Mouse (Mus musculus) MEL (cell line): ENCODE measurements around the gene Tmem174. TPM values are rescaled to one million over a fixed set of nuclear protein-coding genes. Genes with fewer than 3 reads are reported as not detected.

Source experiments
- DNase-seq: peaks from one replicate; pipeline ENCODE4 v3.0.0; 2011; ENCODE audit warnings: low read depth, low spot score
- H3K27ac ChIP-seq: 2 replicates; pipeline ENCODE4 v1.5.1; 2012; ENCODE audit warnings: low read depth, mild to moderate bottlenecking, control low read depth, low read length, moderate library complexity; ENCODE audit not compliant: control insufficient read depth
- H3K27me3 ChIP-seq, 2 experiments: fragments of 150-350 bp in 1 of 2; sonication (generic) in 1 of 2; 2 replicates each; pipeline ENCODE4 v1.6.1; 2012; ENCODE audit warnings: low read length in 2 of 2, mild to moderate bottlenecking in 2 of 2, improper control_type of control experiment in 1 of 2, moderate library complexity in 1 of 2; ENCODE audit not compliant: insufficient read depth in 2 of 2, control insufficient read depth in 1 of 2
- H3K36me3 ChIP-seq, 2 experiments: 2 replicates each; pipeline ENCODE4 v1.6.1; 2012 to 2014; ENCODE audit warnings: low read length in 2 of 2, improper control_type of control experiment in 1 of 2, inconsistent platforms in 1 of 2, mild to moderate bottlenecking in 1 of 2; ENCODE audit not compliant: insufficient read depth in 2 of 2, control insufficient read depth in 1 of 2
- H3K4me1 ChIP-seq, 2 experiments: fragments of 150-350 bp in 1 of 2; sonication (generic) in 1 of 2; 2 replicates each; pipeline ENCODE4 v1.6.1; 2012; ENCODE audit warnings: low read length in 2 of 2, improper control_type of control experiment in 1 of 2, mild to moderate bottlenecking in 1 of 2; ENCODE audit not compliant: insufficient read depth in 2 of 2, control insufficient read depth in 1 of 2
- H3K4me3 ChIP-seq, 2 experiments: fragments of 150-350 bp in 1 of 2; sonication (generic) in 1 of 2; 2 replicates each; pipeline ENCODE4 v1.5.1; 2012; ENCODE audit warnings: low read depth in 2 of 2, low read length in 2 of 2, mild to moderate bottlenecking in 2 of 2, moderate library complexity in 2 of 2, control low read depth in 1 of 2, improper control_type of control experiment in 1 of 2; ENCODE audit not compliant: control insufficient read depth in 1 of 2, insufficient read depth in 1 of 2
- H3K79me2 ChIP-seq: 2 replicates; pipeline ENCODE4 v1.6.1; 2012; ENCODE audit warnings: mild to moderate bottlenecking, low read length, moderate library complexity; ENCODE audit not compliant: control insufficient read depth, poor library complexity, insufficient read depth
- H3K9ac ChIP-seq: 2 replicates; pipeline ENCODE4 v1.6.1; 2012; ENCODE audit warnings: low read depth, mild to moderate bottlenecking, control low read depth, low read length, moderate library complexity; ENCODE audit not compliant: control insufficient read depth, poor library complexity, severe bottlenecking
- H3K9me3 ChIP-seq: fragments of 150-350 bp; sonication (generic); replicated peaks from 2 replicates; pipeline ENCODE4 v1.6.1; 2012; ENCODE audit warnings: mild to moderate bottlenecking, low read length, improper control_type of control experiment, moderate library complexity; ENCODE audit not compliant: insufficient read depth
- BHLHE40 ChIP-seq: IDR thresholded peaks from 2 replicates; pipeline ENCODE4 v1.6.1; 2012; ENCODE audit warnings: low read depth, mild to moderate bottlenecking, inconsistent platforms, low read length, improper control_type of control experiment, borderline replicate concordance
- CHD1 ChIP-seq: IDR thresholded peaks from 2 replicates; pipeline ENCODE4 v1.6.1; 2012; ENCODE audit warnings: low read depth, mild to moderate bottlenecking, inconsistent platforms, low read length, improper control_type of control experiment
- CTCF ChIP-seq, 3 experiments: IDR thresholded peaks in 2 of 3; conservative IDR thresholded peaks in 1 of 3; 2 replicates each; pipeline ENCODE4 v1.5.1; 2011 to 2012; ENCODE audit warnings: low read length in 3 of 3, low read depth in 2 of 3, mild to moderate bottlenecking in 2 of 3, improper control_type of control experiment in 1 of 3, inconsistent platforms in 1 of 3, mixed read lengths in 1 of 3, moderate library complexity in 1 of 3; ENCODE audit not compliant: control insufficient read depth in 1 of 3, insufficient read depth in 1 of 3, poor library complexity in 1 of 3, severe bottlenecking in 1 of 3
- GABPA ChIP-seq: IDR thresholded peaks from 2 replicates; pipeline ENCODE4 v1.6.1; 2012; ENCODE audit warnings: low read depth, mild to moderate bottlenecking, inconsistent platforms, low read length, improper control_type of control experiment, moderate library complexity
- HCFC1 ChIP-seq: IDR thresholded peaks from 2 replicates; pipeline ENCODE4 v1.6.1; 2012; ENCODE audit warnings: low read depth, mild to moderate bottlenecking, inconsistent platforms, low read length, improper control_type of control experiment, moderate library complexity
- JUND ChIP-seq: IDR thresholded peaks from 2 replicates; pipeline ENCODE4 v1.6.1; 2011; ENCODE audit warnings: low read depth, mild to moderate bottlenecking, improper control_type of control experiment, low read length
- KAT2A ChIP-seq: conservative IDR thresholded peaks from 2 replicates; pipeline ENCODE4 v1.6.1; 2012; ENCODE audit warnings: low read depth, low read length, improper control_type of control experiment, inconsistent platforms
- MAX ChIP-seq: IDR thresholded peaks from 2 replicates; pipeline ENCODE4 v1.6.1; 2011; ENCODE audit warnings: low read length, improper control_type of control experiment
- MAZ ChIP-seq: IDR thresholded peaks from 2 replicates; pipeline ENCODE4 v1.6.1; 2012; ENCODE audit warnings: low read depth, mild to moderate bottlenecking, inconsistent platforms, low read length, improper control_type of control experiment
- MEF2A ChIP-seq: IDR thresholded peaks from 2 replicates; pipeline ENCODE4 v1.6.1; 2014; ENCODE audit warnings: low read depth, mild to moderate bottlenecking, inconsistent platforms, low read length, improper control_type of control experiment; ENCODE audit not compliant: poor library complexity, insufficient replicate concordance, severe bottlenecking; ENCODE audit errors: extremely low read depth
- MXI1 ChIP-seq: IDR thresholded peaks from 2 replicates; pipeline ENCODE4 v1.6.1; 2011; ENCODE audit warnings: mild to moderate bottlenecking, low read depth, low read length, improper control_type of control experiment
- MYB ChIP-seq: IDR thresholded peaks from 2 replicates; pipeline ENCODE4 v1.6.1; 2011; ENCODE audit warnings: mild to moderate bottlenecking, low read depth, low read length, improper control_type of control experiment
- MYC ChIP-seq: IDR thresholded peaks from 2 replicates; pipeline ENCODE4 v1.6.1; 2011; ENCODE audit warnings: low read depth, mild to moderate bottlenecking, low read length, improper control_type of control experiment, moderate library complexity
- NELFE ChIP-seq: IDR thresholded peaks from 2 replicates; pipeline ENCODE4 v1.6.1; 2011; ENCODE audit warnings: low read depth, low read length, improper control_type of control experiment
- NRF1 ChIP-seq: IDR thresholded peaks from 2 replicates; pipeline ENCODE4 v1.6.1; 2014; ENCODE audit warnings: low read depth, mild to moderate bottlenecking, inconsistent platforms, low read length, improper control_type of control experiment, moderate library complexity; ENCODE audit not compliant: poor library complexity, insufficient read depth, severe bottlenecking
- RAD21 ChIP-seq: IDR thresholded peaks from 2 replicates; pipeline ENCODE4 v1.6.1; 2011; ENCODE audit warnings: mild to moderate bottlenecking, low read depth, low read length, improper control_type of control experiment
- RCOR1 ChIP-seq: IDR thresholded peaks from 2 replicates; pipeline ENCODE4 v1.6.1; 2012; ENCODE audit warnings: low read depth, mild to moderate bottlenecking, inconsistent platforms, low read length, improper control_type of control experiment
- SMC3 ChIP-seq: IDR thresholded peaks from 2 replicates; pipeline ENCODE4 v1.6.1; 2011; ENCODE audit warnings: low read depth, low read length, improper control_type of control experiment
- TAL1 ChIP-seq: IDR thresholded peaks from 2 replicates; pipeline ENCODE4 v1.6.1; 2012; ENCODE audit warnings: mild to moderate bottlenecking, inconsistent platforms, low read length, moderate library complexity, mixed read lengths
- TCF12 ChIP-seq: IDR thresholded peaks from 2 replicates; pipeline ENCODE4 v1.6.1; 2014; ENCODE audit warnings: low read depth, mild to moderate bottlenecking, inconsistent platforms, low read length, improper control_type of control experiment, moderate library complexity
- USF1 ChIP-seq: IDR thresholded peaks from 2 replicates; pipeline ENCODE4 v1.6.1; 2014; ENCODE audit warnings: low read depth, mild to moderate bottlenecking, inconsistent platforms, low read length, improper control_type of control experiment, moderate library complexity
- ZKSCAN1 ChIP-seq: IDR thresholded peaks from 2 replicates; pipeline ENCODE4 v1.6.1; 2012; ENCODE audit warnings: low read depth, mild to moderate bottlenecking, inconsistent platforms, low read length, improper control_type of control experiment, moderate library complexity
- ZMIZ1 ChIP-seq: IDR thresholded peaks from 2 replicates; pipeline ENCODE4 v1.6.1; 2012; ENCODE audit warnings: low read depth, mild to moderate bottlenecking, inconsistent platforms, low read length, improper control_type of control experiment, moderate library complexity
- polyA plus RNA-seq, 2 experiments: library from polyadenylated mRNA; stranded (reverse) in 1 of 2; unstranded in 1 of 2; fragments of >175 nt in 1 of 2; fragments of >200 nt in 1 of 2; gene quantifications; 2 replicates each; pipeline versions ENCODE4 v1.2.1 to v1.2.4; 2012; ENCODE audit warnings: low replicate concordance in 2 of 2, low read depth in 1 of 2; ENCODE audit not compliant: insufficient read length in 2 of 2, insufficient read depth in 1 of 2, missing spikeins in 1 of 2
- total RNA-seq: library from RNA; depleted of rRNA; stranded (reverse); fragments of 300-350 nt; gene quantifications from 2 replicates; pipeline ENCODE4 v1.2.3, GENCODE M21; 2012

The Tmem174 gene
- total and polyA plus RNA-seq, 3 experiments, result not detected

GRCm38 (mm10) chr13:98655346-98655745 is 18.1 kb upstream of the Tmem174 start:
- Histone ChIP-seq H3K36me3 (no peaks in the 10 kb centered on the region), H3K4me3 (no peak overlapping the region)
- no peak for DNase-seq

GRCm38 (mm10) chr13:98654129-98654939 is 17.1 kb upstream of the Tmem174 start:
- no peak for TF ChIP-seq BHLHE40
- TF ChIP-seq TAL1, result no peak
- no peak for TF ChIP-seq NRF1
- no peak for TF ChIP-seq HCFC1
- TF ChIP-seq SMC3, result no peak
- TF ChIP-seq MYC, result no peak
- no peak for TF ChIP-seq CTCF (IDR thresholded peaks at IDR 0.05 in 2 of 3, conservative IDR thresholded peaks at IDR 0.05 in 1 of 3; ENCODE audit: control insufficient read depth in 1 of 3, insufficient read depth in 1 of 3, low read depth in 2 of 3, low read length in 3 of 3, poor library complexity in 1 of 3, severe bottlenecking in 1 of 3)
- no peak overlapping the region for H3K27ac ChIP-seq
- DNase-seq, result no peak

More at GRCm38 (mm10) chr13:98655346-98655745, 18.1 kb upstream of the Tmem174 start:
- no peaks in the 10 kb centered on the region for H3K27me3 ChIP-seq
- H3K4me1 ChIP-seq, result no peaks in the 10 kb centered on the region
- H3K79me2 ChIP-seq, result no peaks in the 10 kb centered on the region
- H3K9ac ChIP-seq, result no peak overlapping the region
- no peak overlapping the region for H3K27ac ChIP-seq
- TF ChIP-seq RCOR1 (no peak), ZKSCAN1 (no peak), NELFE (no peak), CHD1 (no peak), MXI1 (no peak), RAD21 (no peak), MAX (no peak), USF1 (no peak), GABPA (no peak), MAZ (no peak), TCF12 (no peak), ZMIZ1 (no peak), TAL1 (no peak), MYB (no peak), KAT2A (no peak), MEF2A (no peak), JUND (no peak)
- H3K9me3 ChIP-seq, result no peaks in the 10 kb centered on the region

More at GRCm38 (mm10) chr13:98654129-98654939, 17.1 kb upstream of the Tmem174 start:
- H3K36me3 ChIP-seq, result no peaks in the 10 kb centered on the region
- no peak overlapping the region for H3K4me3 ChIP-seq
- H3K9me3 ChIP-seq, result no peaks in the 10 kb centered on the region
- no peaks in the 10 kb centered on the region for H3K79me2 ChIP-seq
- no peaks in the 10 kb centered on the region for H3K27me3 ChIP-seq
- H3K9ac ChIP-seq, result no peak overlapping the region
- no peaks in the 10 kb centered on the region for H3K4me1 ChIP-seq
